Mouse (Mus musculus) lung, adult 2 months (tissue): ENCODE data around the gene Sox13.

ENCODE experiments used
- CTCF ChIP-seq: fragments of 200-500 bp; IDR thresholded peaks from 2 replicates; pipeline ENCODE4 v1.5.1; 2011; ENCODE audit warnings: mild to moderate bottlenecking, low read length, control low read depth; ENCODE audit not compliant: insufficient read depth
- POLR2A ChIP-seq: fragments of 200-500 bp; IDR thresholded peaks from 2 replicates; pipeline ENCODE4 v1.6.1; 2011; ENCODE audit warnings: low read depth, mild to moderate bottlenecking, control low read depth, low read length, borderline replicate concordance; ENCODE audit errors: extremely low read depth

- no peak for TF ChIP-seq CTCF
- TF ChIP-seq POLR2A, result no peak
Observed at GRCm38 (mm10) chr1:133463138-133463537, 39.0 kb upstream of the Sox13 start.
